ENCODE assay signal across 11 mouse cellular contexts in genomic region chr11:70322528-70322927, GRCm38 (mm10). TPM values are rescaled to one million over a fixed set of nuclear protein-coding genes. Genes with fewer than 3 reads are reported as not detected.
DNase-seq lines count a peak whose midpoint lies in the region; ATAC-seq and TF ChIP-seq lines count a peak whose summit lies in the region.
"Had no signal": no experiment of that assay in that cellular context is flagged by ENCODE, and none has a peak within 500 bp of the region (broad histone marks: within the 10 kb centered on the region; RNA-seq: fewer than 3 reads in every experiment).

Alox12e (minus strand) TSS chr11:70322628.

- no peak for ATAC-seq in neural tube, embryonic 12.5 days (ENCODE audit: low FRiP score, low read depth)
- no peak for ATAC-seq in intestine, embryonic 14.5 days (replicated peaks; ENCODE audit: low FRiP score, low TSS enrichment, low read depth)
- ATAC-seq in midbrain, postnatal 0 days (ENCODE audit: low FRiP score), result no peak

- H3K9ac ChIP-seq in neural tube, embryonic 12.5 days, result no peak within 1 kb of the TSS
- no peak within 1 kb of the TSS for H3K9ac ChIP-seq in intestine, embryonic 14.5 days (ENCODE audit: low read length)
- H3K9ac ChIP-seq in midbrain, postnatal 0 days (replicated peaks; ENCODE audit: low read length, poor library complexity, severe bottlenecking), result no peak within 1 kb of the TSS

- 0 out of 2 replicates have a peak, but pooled peaks cover 8% of the 10 kb centered on the region for H3K4me1 ChIP-seq in heart, embryonic 10.5 days
- peaks cover 5% of the 10 kb centered on the region; the same call in 1 of the 2 replicates for H3K4me1 ChIP-seq in neural tube, embryonic 12.5 days
- no peaks in the 10 kb centered on the region for H3K4me1 ChIP-seq in intestine, embryonic 14.5 days (replicated peaks; ENCODE audit: control insufficient read depth, insufficient read depth, low read length)
- no peaks in the 10 kb centered on the region for H3K4me1 ChIP-seq in midbrain, postnatal 0 days (ENCODE audit: insufficient read depth, low read length)

- no peak for DNase-seq in heart, embryonic 10.5 days (ENCODE audit: low spot score)
- DNase-seq in heart, postnatal 36 days, result no peak
- DNase-seq in neural tube, embryonic 10.5 days (ENCODE audit: extremely low spot score, low spot score), result no peak
- no peak for DNase-seq in intestine, embryonic 14.5 days (ENCODE audit: low spot score)
- DNase-seq in midbrain, postnatal 0 days (ENCODE audit: low spot score), result no peak
- DNase-seq in embryo, embryonic 10.5 days (ENCODE audit: low spot score), result no peak
- no peak for DNase-seq in testis, postnatal 10 days (ENCODE audit: low spot score)
- DNase-seq: cerebellum, adult 11 months; layer of hippocampus, postnatal 36 days; lung, postnatal 4 days had no signal

- H3K9me3 ChIP-seq in heart, embryonic 10.5 days, result no peaks in the 10 kb centered on the region
- no peaks in the 10 kb centered on the region for H3K9me3 ChIP-seq in neural tube, embryonic 12.5 days
- no peaks in the 10 kb centered on the region for H3K9me3 ChIP-seq in intestine, embryonic 14.5 days (ENCODE audit: control insufficient read depth, low read length)
- H3K9me3 ChIP-seq in midbrain, postnatal 0 days (ENCODE audit: low read length), result no peaks in the 10 kb centered on the region

- no peaks in the 10 kb centered on the region for H3K36me3 ChIP-seq in heart, embryonic 10.5 days
- no peaks in the 10 kb centered on the region for H3K36me3 ChIP-seq in neural tube, embryonic 12.5 days
- no peaks in the 10 kb centered on the region for H3K36me3 ChIP-seq in intestine, embryonic 14.5 days (ENCODE audit: control insufficient read depth, insufficient read depth, low read length)
- no peaks in the 10 kb centered on the region for H3K36me3 ChIP-seq in midbrain, postnatal 0 days (ENCODE audit: insufficient read depth, low read length)

- no peak for TF ChIP-seq CTCF in midbrain, postnatal 0 days (IDR thresholded peaks at IDR 0.05)

- peak within 1 kb of the TSS; percentile 35 for H3K4me2 ChIP-seq in neural tube, embryonic 12.5 days (replicated peaks)
- H3K4me2 ChIP-seq in intestine, embryonic 14.5 days (ENCODE audit: low read length), result peak within 1 kb of the TSS; percentile 18; the same call in 1 of the 2 replicates
- peak within 1 kb of the TSS; percentile 28; the same call in 1 of the 2 replicates for H3K4me2 ChIP-seq in midbrain, postnatal 0 days (ENCODE audit: low read depth, low read length, poor library complexity, severe bottlenecking)

- 28% methylated on average over 7 of the region's 7 CpGs for WGBS in heart, embryonic 10.5 days
- 27% methylated on average over 7 of the region's 7 CpGs for WGBS in neural tube, embryonic 12.5 days
- WGBS in intestine, embryonic 14.5 days, result 29% methylated on average over 7 of the region's 7 CpGs
- WGBS in midbrain, postnatal 0 days, result 30% methylated on average over 7 of the region's 7 CpGs

- H3K27me3 ChIP-seq in heart, embryonic 10.5 days (ENCODE audit: insufficient read depth, poor library complexity, severe bottlenecking), result peaks cover 73% of the 10 kb centered on the region
- peaks cover 38% of the 10 kb centered on the region for H3K27me3 ChIP-seq in neural tube, embryonic 12.5 days (replicated peaks)
- peaks cover 52% of the 10 kb centered on the region for H3K27me3 ChIP-seq in intestine, embryonic 14.5 days (replicated peaks; ENCODE audit: control insufficient read depth, insufficient read depth, low read length)
- H3K27me3 ChIP-seq in midbrain, postnatal 0 days (ENCODE audit: insufficient read depth, low read length), result peaks cover 36% of the 10 kb centered on the region

- peak within 1 kb of the TSS; percentile 27 for H3K4me3 ChIP-seq in heart, embryonic 10.5 days
- no peak within 1 kb of the TSS for H3K4me3 ChIP-seq in neural tube, embryonic 12.5 days
- peak within 1 kb of the TSS; percentile 6; the same call in 1 of the 2 replicates for H3K4me3 ChIP-seq in intestine, embryonic 14.5 days (ENCODE audit: low read depth, low read length)
- H3K4me3 ChIP-seq in midbrain, postnatal 0 days (ENCODE audit: low read depth, low read length), result 0 out of 2 replicates have a peak within 1 kb of the TSS, but pooled peaks have one; percentile 13

- intact Hi-C loops in heart, postnatal 36 days (cut with DNase I), result no loop called here

- H3K27ac ChIP-seq in heart, embryonic 10.5 days, result no peak within 1 kb of the TSS
- no peak within 1 kb of the TSS for H3K27ac ChIP-seq in neural tube, embryonic 12.5 days
- H3K27ac ChIP-seq in intestine, embryonic 14.5 days (ENCODE audit: low read depth), result no peak within 1 kb of the TSS
- no peak within 1 kb of the TSS for H3K27ac ChIP-seq in midbrain, postnatal 0 days (ENCODE audit: low read depth, low read length)

RNA-seq across cellular contexts. Expression of gene Alox12e, which starts in this region (rescaled TPM):
- not detected in 2 replicates for polyA plus RNA-seq in heart, embryonic 10.5 days (2016; fragmentation: Nextera tagmentation; extraction: Ambion mirVana)
- not detected for total RNA-seq in heart, postnatal 36 days (2021)
- polyA plus RNA-seq in neural tube, embryonic 12.5 days (2016; fragmentation: Nextera tagmentation; extraction: Ambion mirVana), result not detected in 2 replicates
- polyA plus RNA-seq in intestine, embryonic 14.5 days (2014; fragmentation: Nextera tagmentation; extraction: Ambion mirVana), result 0.09 TPM in 1 of 2 replicates, not detected in the other
- 0.05 TPM in 1 of 2 replicates, not detected in the other for total RNA-seq in midbrain, postnatal 0 days (2014; rRNA removed)
- polyA plus RNA-seq in midbrain, postnatal 0 days (2015; fragmentation: Nextera tagmentation; extraction: Ambion mirVana), result 0.16 and 0.31 TPM in 2 replicates
- total RNA-seq: layer of hippocampus, postnatal 36 days had no signal
